Mouse (Mus musculus) cerebellum, adult 2 months (tissue): ENCODE measurements around the gene Zfp827.

Source experiments
- CTCF ChIP-seq: fragments of 200-500 bp; IDR thresholded peaks from 2 replicates; pipeline ENCODE4 v1.5.1; 2011; ENCODE audit warnings: low read depth, mild to moderate bottlenecking, control low read depth, low read length, moderate library complexity, borderline replicate concordance; ENCODE audit not compliant: insufficient read depth
- POLR2A ChIP-seq: fragments of 200-500 bp; IDR thresholded peaks from 2 replicates; pipeline ENCODE4 v1.6.1; 2011; ENCODE audit warnings: low read length, control low read depth, borderline replicate concordance; ENCODE audit not compliant: insufficient read depth

DNA sequence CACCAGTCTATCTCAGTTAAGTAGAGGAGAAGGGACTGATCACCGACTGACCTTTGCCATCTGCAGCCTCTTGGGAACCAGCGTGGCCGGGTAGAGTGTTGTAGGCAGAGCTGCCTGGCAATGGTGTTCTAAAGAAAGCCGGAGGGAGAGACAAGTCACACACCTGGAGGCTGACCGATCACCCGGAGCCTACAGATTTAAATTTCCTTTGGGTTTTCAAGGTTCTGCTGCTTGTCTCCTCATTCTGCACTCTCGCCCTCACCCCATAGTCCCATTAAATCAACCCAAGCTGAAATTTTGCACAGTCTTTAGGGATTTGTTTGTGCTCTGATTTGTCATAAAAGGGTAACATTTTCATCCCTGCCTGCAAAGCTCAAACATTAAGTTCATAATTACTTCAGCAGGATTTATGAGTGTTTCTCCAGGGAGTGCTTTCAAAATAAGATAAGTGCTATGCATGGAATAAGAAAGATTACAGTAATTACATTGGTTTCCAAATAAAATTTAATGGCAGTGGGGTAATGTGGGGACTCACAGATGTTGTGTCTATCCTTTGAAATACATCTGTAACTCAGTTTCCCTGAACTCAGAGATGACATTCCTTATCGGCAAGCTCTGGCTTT lies 201.1 kb downstream of the Zfp827 start:
- TF ChIP-seq CTCF (no peak), POLR2A (no peak)
